Mouse (Mus musculus): Measurements from ENCODE around the gene Reep3. TPM values are rescaled to one million over a fixed set of nuclear protein-coding genes. Genes with fewer than 3 reads are reported as not detected.

The Reep3 gene
- polyA plus RNA-seq, 1 experiment from 2014 or later: 35.1 TPM

DNA sequence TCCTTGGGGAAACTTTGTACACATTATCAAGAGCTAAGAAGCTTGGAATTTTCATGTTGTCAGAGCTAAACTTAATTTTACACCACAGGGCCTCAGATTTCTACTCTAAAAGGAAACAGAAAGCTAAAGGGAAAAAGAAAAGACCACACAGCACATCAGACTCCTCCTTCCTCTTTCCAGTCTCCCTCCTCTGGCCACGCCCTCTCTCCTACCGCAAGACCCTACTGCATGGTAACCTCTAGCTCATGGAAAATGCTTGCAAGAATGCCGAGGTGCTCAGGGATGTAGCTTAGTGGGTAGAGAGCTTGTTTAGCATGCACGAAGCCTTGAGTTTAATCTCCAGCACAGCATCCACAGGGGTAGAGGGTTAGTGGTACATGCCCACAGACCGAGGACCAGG is 24.9 kb downstream of the Reep3 start:
- Histone ChIP-seq H3K36me3 (peaks cover 7% of the 10 kb centered on the region; the same call in 1 of the 2 replicates), H3K27me3 (ENCODE audit: insufficient read depth, poor library complexity, severe bottlenecking) (no peaks in the 10 kb centered on the region), H3K27ac (no peak overlapping the region), H3K4me3 (no peak overlapping the region), H3K4me1 (replicated peaks) (0 out of 2 replicates have a peak, but pooled peaks cover 3% of the 10 kb centered on the region), H3K9me3 (no peaks in the 10 kb centered on the region)
- 85% methylated on average over 5 of the region's 5 CpGs for WGBS
- DNase-seq (ENCODE audit: low spot score): no peak

GRCm38 (mm10) chr10:67071389-67071788 is 25.4 kb downstream of the Reep3 start:
- Histone ChIP-seq H3K4me3 (no peak overlapping the region), H3K4me1 (replicated peaks) (peaks cover 4% of the 10 kb centered on the region), H3K36me3 (peaks cover 7% of the 10 kb centered on the region; the same call in 1 of the 2 replicates), H3K27ac (no peak overlapping the region), H3K9me3 (no peaks in the 10 kb centered on the region), H3K27me3 (ENCODE audit: insufficient read depth, poor library complexity, severe bottlenecking) (no peaks in the 10 kb centered on the region)
- DNase-seq (ENCODE audit: low spot score): no peak
- 87% methylated on average over 4 of the region's 4 CpGs for WGBS

- Histone ChIP-seq H3K27ac (no peak overlapping the region), H3K9me3 (no peaks in the 10 kb centered on the region), H3K4me3 (no peak overlapping the region), H3K36me3 (peaks cover 7% of the 10 kb centered on the region; the same call in 1 of the 2 replicates), H3K27me3 (ENCODE audit: insufficient read depth, poor library complexity, severe bottlenecking) (no peaks in the 10 kb centered on the region), H3K4me1 (replicated peaks) (peaks cover 14% of the 10 kb centered on the region)
- DNase-seq (ENCODE audit: low spot score): no peak
- WGBS: 92% methylated on average over 10 of the region's 10 CpGs
Measured at GRCm38 (mm10) chr10:67069013-67069412, 27.7 kb downstream of the Reep3 start.

DNA sequence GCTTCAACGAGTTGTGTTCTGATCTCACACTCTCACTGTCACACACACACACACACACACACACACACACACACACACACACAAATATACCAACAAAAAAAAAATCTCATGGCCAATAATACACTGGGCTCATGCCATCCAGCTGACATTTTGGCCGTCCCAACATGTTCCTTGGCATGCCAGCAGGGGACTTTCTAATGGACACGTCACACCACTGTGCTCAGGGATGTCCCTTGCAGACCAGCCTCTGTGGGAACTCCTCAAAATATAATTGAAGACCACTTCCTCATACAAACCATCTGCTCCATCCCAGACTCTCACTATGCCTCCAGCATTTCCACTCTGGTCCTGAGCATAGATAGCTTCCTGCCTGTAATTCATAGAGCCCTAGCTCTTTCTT is 30.3 kb downstream of the Reep3 start:
- Histone ChIP-seq H3K27ac (peak overlapping the region; percentile 37; the same call in 1 of the 2 replicates), H3K4me1 (replicated peaks) (peaks cover 22% of the 10 kb centered on the region), H3K27me3 (ENCODE audit: insufficient read depth, poor library complexity, severe bottlenecking) (no peaks in the 10 kb centered on the region), H3K9me3 (no peaks in the 10 kb centered on the region), H3K36me3 (peaks cover 7% of the 10 kb centered on the region; the same call in 1 of the 2 replicates), H3K4me3 (no peak overlapping the region)
- DNase-seq (ENCODE audit: low spot score): no peak
- WGBS: 66% methylated on average over 3 of the region's 3 CpGs

DNA sequence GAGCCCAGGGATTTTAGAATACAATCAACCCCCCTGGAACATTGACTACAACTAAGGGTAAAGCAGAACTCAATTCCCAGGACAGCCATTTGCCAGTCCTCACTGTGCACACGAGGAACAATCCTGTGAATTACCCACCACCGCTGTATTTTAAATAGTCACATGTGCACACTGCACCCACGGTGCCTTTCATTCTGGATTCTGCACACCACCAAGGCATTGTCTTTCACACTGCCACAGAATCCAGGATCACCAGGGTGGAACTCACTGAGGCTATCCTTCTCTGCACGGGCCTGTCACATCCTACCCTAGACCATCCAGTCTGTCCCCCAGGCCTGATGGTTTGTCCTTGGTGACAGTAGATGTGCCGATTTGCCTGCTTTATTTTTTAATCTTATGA is 30.8 kb downstream of the Reep3 start:
- H3K4me1 ChIP-seq (replicated peaks): peaks cover 26% of the 10 kb centered on the region
- DNase-seq (ENCODE audit: low spot score): no peak
- peaks cover 7% of the 10 kb centered on the region; the same call in 1 of the 2 replicates for H3K36me3 ChIP-seq
- no peaks in the 10 kb centered on the region for H3K9me3 ChIP-seq
- 57% methylated on average over 5 of the region's 5 CpGs for WGBS
- no peak overlapping the region for H3K4me3 ChIP-seq
- H3K27me3 ChIP-seq (ENCODE audit: insufficient read depth, poor library complexity, severe bottlenecking): no peaks in the 10 kb centered on the region
- peak overlapping the region; percentile 37; the same call in 1 of the 2 replicates for H3K27ac ChIP-seq

- H3K27me3 ChIP-seq (ENCODE audit: insufficient read depth, poor library complexity, severe bottlenecking): no peaks in the 10 kb centered on the region
- DNase-seq (ENCODE audit: low spot score): no peak
- peaks cover 4% of the 10 kb centered on the region; the same call in 1 of the 2 replicates for H3K36me3 ChIP-seq
- H3K9me3 ChIP-seq: no peaks in the 10 kb centered on the region
- WGBS: 82% methylated on average over 7 of the region's 7 CpGs
- H3K4me1 ChIP-seq (replicated peaks): peaks cover 27% of the 10 kb centered on the region
- H3K4me3 ChIP-seq: no peak overlapping the region
- H3K27ac ChIP-seq: peak overlapping the region; percentile 37; the same call in 1 of the 2 replicates
Measured at GRCm38 (mm10) chr10:67065277-67065887, 31.4 kb downstream of the Reep3 start.

DNA sequence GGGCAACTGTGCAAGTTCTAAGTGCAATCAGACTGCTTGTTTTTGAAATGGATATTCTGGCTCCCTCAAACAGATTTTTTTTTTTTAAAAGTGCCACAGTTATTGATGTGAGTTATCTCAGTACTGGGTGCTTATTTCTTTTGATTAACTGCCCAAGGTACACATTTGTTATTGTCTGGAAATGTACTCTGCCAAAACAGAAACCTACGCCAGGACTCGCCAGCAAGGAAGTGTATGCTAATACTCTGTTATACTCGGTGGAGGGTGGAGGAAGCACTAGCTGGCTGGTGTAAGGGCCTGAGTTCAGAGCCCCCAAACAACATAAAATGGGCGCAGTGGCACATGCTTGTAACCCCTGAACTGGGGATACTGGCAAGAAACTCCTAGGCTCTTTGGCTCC is 34.9 kb downstream of the Reep3 start:
- H3K36me3 ChIP-seq: no peaks in the 10 kb centered on the region
- no peak for DNase-seq (ENCODE audit: low spot score)
- peak overlapping the region; percentile 78 for H3K27ac ChIP-seq
- 65% methylated on average over 4 of the region's 4 CpGs for WGBS
- H3K27me3 ChIP-seq (ENCODE audit: insufficient read depth, poor library complexity, severe bottlenecking): no peaks in the 10 kb centered on the region
- peaks cover 27% of the 10 kb centered on the region for H3K4me1 ChIP-seq (replicated peaks)
- no peaks in the 10 kb centered on the region for H3K9me3 ChIP-seq
- H3K4me3 ChIP-seq: no peak overlapping the region

- WGBS: 33% methylated on average over 10 of the region's 10 CpGs
- DNase-seq (ENCODE audit: low spot score): peak; percentile 46
- H3K4me3 ChIP-seq: no peak overlapping the region
- no peaks in the 10 kb centered on the region for H3K9me3 ChIP-seq
- H3K36me3 ChIP-seq: no peaks in the 10 kb centered on the region
- H3K27me3 ChIP-seq (ENCODE audit: insufficient read depth, poor library complexity, severe bottlenecking): no peaks in the 10 kb centered on the region
- H3K27ac ChIP-seq: peak overlapping the region; percentile 78
- H3K4me1 ChIP-seq (replicated peaks): peaks cover 24% of the 10 kb centered on the region
Measured at GRCm38 (mm10) chr10:67061367-67061801, 35.4 kb downstream of the Reep3 start.

GRCm38 (mm10) chr10:67058702-67059101 is 38.0 kb downstream of the Reep3 start:
- 88% methylated on average over 6 of the region's 6 CpGs for WGBS
- no peaks in the 10 kb centered on the region for H3K27me3 ChIP-seq (ENCODE audit: insufficient read depth, poor library complexity, severe bottlenecking)
- H3K27ac ChIP-seq: no peak overlapping the region
- H3K4me1 ChIP-seq (replicated peaks): peaks cover 17% of the 10 kb centered on the region
- H3K9me3 ChIP-seq: no peaks in the 10 kb centered on the region
- H3K36me3 ChIP-seq: no peaks in the 10 kb centered on the region
- DNase-seq (ENCODE audit: low spot score): no peak
- no peak overlapping the region for H3K4me3 ChIP-seq

GRCm38 (mm10) chr10:67058297-67058696 is 38.4 kb downstream of the Reep3 start:
- DNase-seq (ENCODE audit: low spot score): no peak
- H3K36me3 ChIP-seq: no peaks in the 10 kb centered on the region
- H3K4me3 ChIP-seq: no peak overlapping the region
- H3K27ac ChIP-seq: no peak overlapping the region
- peaks cover 21% of the 10 kb centered on the region for H3K4me1 ChIP-seq (replicated peaks)
- 83% methylated on average over 7 of the region's 7 CpGs for WGBS
- no peaks in the 10 kb centered on the region for H3K27me3 ChIP-seq (ENCODE audit: insufficient read depth, poor library complexity, severe bottlenecking)
- H3K9me3 ChIP-seq: no peaks in the 10 kb centered on the region

- H3K9me3 ChIP-seq: no peaks in the 10 kb centered on the region
- H3K27ac ChIP-seq: no peak overlapping the region
- no peaks in the 10 kb centered on the region for H3K36me3 ChIP-seq
- no peak for DNase-seq (ENCODE audit: low spot score)
- peaks cover 26% of the 10 kb centered on the region for H3K4me1 ChIP-seq (replicated peaks)
- no peaks in the 10 kb centered on the region for H3K27me3 ChIP-seq (ENCODE audit: insufficient read depth, poor library complexity, severe bottlenecking)
- 94% methylated on average over 6 of the region's 6 CpGs for WGBS
- no peak overlapping the region for H3K4me3 ChIP-seq
Measured at GRCm38 (mm10) chr10:67057696-67058095, 39.0 kb downstream of the Reep3 start.

DNA sequence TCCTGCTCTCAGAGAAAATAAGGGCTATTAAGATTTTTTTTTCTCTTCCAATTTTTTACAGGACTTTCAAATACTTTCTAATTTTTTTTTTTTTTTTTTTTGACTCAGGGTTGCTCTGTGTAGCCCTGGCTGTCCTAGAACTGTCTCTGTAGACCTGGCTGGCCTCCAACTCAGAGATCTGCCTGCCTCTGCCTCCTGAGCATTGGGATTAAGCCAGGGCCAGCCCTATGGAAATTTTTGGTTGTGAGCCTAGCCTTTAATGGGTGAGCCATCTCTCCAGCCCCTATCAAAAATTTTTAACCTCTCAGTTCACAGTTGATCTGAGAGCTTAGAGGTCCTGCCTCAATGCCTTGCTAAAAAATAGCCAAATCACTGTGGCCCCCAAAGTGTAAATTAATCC is 39.5 kb downstream of the Reep3 start:
- peaks cover 30% of the 10 kb centered on the region for H3K4me1 ChIP-seq (replicated peaks)
- no peaks in the 10 kb centered on the region for H3K9me3 ChIP-seq
- no peak overlapping the region for H3K27ac ChIP-seq
- H3K36me3 ChIP-seq: no peaks in the 10 kb centered on the region
- H3K4me3 ChIP-seq: no peak overlapping the region
- no peak for DNase-seq (ENCODE audit: low spot score)
- no peaks in the 10 kb centered on the region for H3K27me3 ChIP-seq (ENCODE audit: insufficient read depth, poor library complexity, severe bottlenecking)

DNA sequence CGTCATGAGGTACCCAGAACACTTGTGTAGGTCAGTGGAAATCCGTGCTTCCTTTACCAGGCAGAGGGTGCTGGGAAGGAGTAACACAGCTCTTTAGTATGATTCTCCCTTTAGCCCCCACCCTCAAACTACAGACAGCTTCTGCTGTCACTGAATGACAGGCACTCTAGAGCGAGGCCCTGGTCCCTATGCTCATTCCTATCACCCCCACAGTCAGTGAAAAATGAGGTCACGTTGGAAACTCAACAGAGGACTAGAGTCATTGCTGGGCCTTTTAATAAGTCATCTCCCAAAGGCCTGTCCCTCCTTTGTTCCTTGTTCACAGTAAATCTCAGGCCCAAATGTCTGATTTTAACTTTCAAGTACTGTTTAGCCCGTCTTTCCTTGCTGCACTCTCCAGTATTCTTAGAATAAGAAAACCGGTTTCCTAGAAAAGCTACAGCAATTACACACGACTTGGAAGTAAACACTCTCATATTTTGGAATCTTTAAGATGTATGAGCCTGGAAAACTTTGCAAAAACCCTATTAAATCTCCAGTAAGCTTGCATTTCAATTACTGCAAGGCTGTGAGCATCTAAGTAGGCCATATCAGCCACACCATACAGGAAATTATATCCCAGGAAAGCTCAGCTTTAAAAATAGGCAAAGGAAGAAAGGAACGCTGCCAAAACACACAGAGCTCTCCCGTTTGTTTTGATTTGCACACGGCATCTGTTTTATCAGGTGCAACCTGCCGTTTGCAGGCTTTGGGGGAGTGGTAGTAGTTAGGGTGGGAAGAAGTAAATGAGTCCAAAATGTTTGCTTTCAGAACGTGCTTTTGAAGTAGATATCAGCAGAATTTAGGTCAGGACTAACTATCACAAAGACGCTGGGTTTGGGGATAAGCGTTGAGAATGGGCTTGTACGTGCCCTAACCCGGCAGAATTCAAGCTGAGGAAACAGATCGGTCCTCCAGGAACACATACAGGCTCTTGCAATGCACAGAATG is 40.6 kb downstream of the Reep3 start:
- Histone ChIP-seq H3K36me3 (no peaks in the 10 kb centered on the region), H3K27me3 (ENCODE audit: insufficient read depth, poor library complexity, severe bottlenecking) (no peaks in the 10 kb centered on the region), H3K9me3 (no peaks in the 10 kb centered on the region), H3K4me1 (replicated peaks) (peaks cover 25% of the 10 kb centered on the region), H3K4me3 (no peak overlapping the region), H3K27ac (peak overlapping the region; percentile 53; the same call in 1 of the 2 replicates)
- WGBS: 68% methylated on average over 17 of the region's 17 CpGs
- no peak for DNase-seq (ENCODE audit: low spot score)

All from hindbrain, embryonic 10.5 days (tissue).